ENCODE assay signal across 9 mouse cellular contexts in the genomic region with DNA sequence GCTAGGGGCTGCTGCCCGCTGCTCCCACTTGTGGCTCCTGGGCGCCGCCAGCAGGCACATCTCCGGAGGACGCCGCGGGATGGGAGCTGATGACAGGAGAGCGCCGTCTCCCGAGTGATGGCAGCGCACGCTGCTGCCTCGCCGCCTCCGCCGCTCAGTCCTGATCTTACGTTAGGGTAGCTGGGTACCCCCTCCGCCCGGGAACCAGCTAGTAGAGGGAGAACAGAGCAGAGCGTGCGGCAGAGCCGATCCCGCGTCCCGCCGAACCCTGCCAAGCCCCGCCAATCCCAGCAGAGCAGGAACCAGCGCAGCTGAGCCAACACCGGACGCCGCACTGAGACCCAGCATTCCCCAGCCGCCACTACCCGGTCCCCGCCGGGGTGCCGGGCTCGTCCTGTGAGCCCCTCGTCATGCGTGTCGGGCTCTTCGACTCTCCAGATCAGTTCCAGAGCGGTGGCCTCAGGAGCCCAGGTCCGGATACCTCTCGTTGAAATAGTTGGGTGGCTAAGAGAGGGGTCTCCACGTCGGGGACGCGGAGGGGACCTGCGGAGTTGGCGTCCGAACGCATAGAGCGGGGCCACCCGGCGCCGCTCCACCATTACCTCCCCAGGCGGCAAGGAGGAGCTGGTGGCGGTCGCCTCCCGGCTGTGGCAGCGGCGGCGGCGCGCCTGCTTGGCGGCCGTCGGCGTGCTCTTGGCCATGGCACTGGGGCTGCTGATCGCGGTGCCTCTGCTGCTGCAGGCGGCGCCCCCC. TPM values are rescaled to one million over a fixed set of nuclear protein-coding genes. Genes with fewer than 3 reads are reported as not detected.
A peak's percentile ranks its signal among the peaks of the same experiment; 100 is the strongest.
DNase-seq lines count a peak whose midpoint lies in the region; ATAC-seq and TF ChIP-seq lines count a peak whose summit lies in the region.
"Had no signal": no experiment of that assay in that cellular context is flagged by ENCODE, and none has a peak within 500 bp of the region (broad histone marks: within the 10 kb centered on the region; RNA-seq: fewer than 3 reads in every experiment).

A gene (plus strand): TSS at position 164 of the 753 bp plus-strand sequence.

- H3K36me3 ChIP-seq in hindbrain, embryonic 12.5 days, result no peaks in the 10 kb centered on the region
- H3K36me3 ChIP-seq in limb, embryonic 14.5 days (ENCODE audit: control insufficient read depth, insufficient read depth, low read length), result no peaks in the 10 kb centered on the region

- H3K27me3 ChIP-seq in hindbrain, embryonic 12.5 days, result peaks cover 95% of the 10 kb centered on the region
- peaks cover 76% of the 10 kb centered on the region for H3K27me3 ChIP-seq in limb, embryonic 14.5 days (ENCODE audit: control insufficient read depth, insufficient read depth, low read length)

- H3K4me3 ChIP-seq in hindbrain, embryonic 12.5 days, result peak within 1 kb of the TSS; percentile 36
- peak within 1 kb of the TSS; percentile 26 for H3K4me3 ChIP-seq in limb, embryonic 14.5 days (replicated peaks; ENCODE audit: low read length)

- peak within 1 kb of the TSS; percentile 29 for H3K9ac ChIP-seq in hindbrain, embryonic 12.5 days
- no peak within 1 kb of the TSS for H3K9ac ChIP-seq in limb, embryonic 14.5 days (ENCODE audit: low read depth, low read length, severe bottlenecking)

- no peak within 1 kb of the TSS for H3K27ac ChIP-seq in hindbrain, embryonic 12.5 days
- no peak within 1 kb of the TSS for H3K27ac ChIP-seq in limb, embryonic 14.5 days (replicated peaks; ENCODE audit: low read depth, low read length)

- WGBS in hindbrain, embryonic 12.5 days, result under 1% methylated on average over 70 of the region's 73 CpGs
- WGBS in limb, embryonic 14.5 days, result under 1% methylated on average over 43 of the region's 73 CpGs

- DNase-seq in kidney, postnatal 4 days, result peak; percentile 8 to 12
- no peak for DNase-seq in kidney, adult 9 months
- peak; percentile 49 for DNase-seq in embryo, embryonic 10.5 days (ENCODE audit: low spot score)
- no peak for DNase-seq in limb, embryonic 14.5 days (ENCODE audit: low spot score)
- peak; percentile 37 for DNase-seq in right cerebral cortex, postnatal 25 days
- DNase-seq in cerebellum, adult 9-11 months, result no peak
- no peak for DNase-seq in kidney, postnatal 36 days

- TF ChIP-seq POLR2A in limb, embryonic 14.5 days (IDR thresholded peaks at IDR 0.05; ENCODE audit: borderline replicate concordance, extremely low read depth, insufficient read depth, insufficient read length), result no peak

- ATAC-seq in hindbrain, embryonic 12.5 days (ENCODE audit: low FRiP score), result peak; percentile 53
- ATAC-seq in limb, embryonic 14.5 days (ENCODE audit: low FRiP score, low read depth), result no peak

- peaks cover 26% of the 10 kb centered on the region for H3K4me1 ChIP-seq in hindbrain, embryonic 12.5 days
- peaks cover 5% of the 10 kb centered on the region for H3K4me1 ChIP-seq in limb, embryonic 14.5 days (ENCODE audit: control insufficient read depth, insufficient read depth, low read length)

- H3K4me2 ChIP-seq in hindbrain, embryonic 12.5 days (replicated peaks), result peak within 1 kb of the TSS; percentile 65
- H3K4me2 ChIP-seq in limb, embryonic 14.5 days (replicated peaks; ENCODE audit: low read depth, low read length, severe bottlenecking), result peak within 1 kb of the TSS; percentile 47

- no peaks in the 10 kb centered on the region for H3K9me3 ChIP-seq in hindbrain, embryonic 12.5 days (replicated peaks)
- no peaks in the 10 kb centered on the region for H3K9me3 ChIP-seq in limb, embryonic 14.5 days (ENCODE audit: control insufficient read depth, low read length)

RNA-seq across cellular contexts. Expression of the gene that starts here (rescaled TPM):
- polyA plus RNA-seq in hindbrain, embryonic 12.5 days (2016; fragmentation: Nextera tagmentation; extraction: Ambion mirVana), result 2.7 and 3.3 TPM in 2 replicates
- 0.03 and 0.05 TPM in 2 replicates for polyA plus RNA-seq in limb, embryonic 14.5 days (2012; rRNA removed)
- polyA plus RNA-seq in limb, embryonic 14.5 days (2014; fragmentation: Nextera tagmentation; extraction: Ambion mirVana), result not detected in 2 replicates
- polyA plus RNA-seq: large intestine, adult 2 months had no signal

Comparison
In these comparisons a context has a peak if more than half of its experiments do, and no peak if none do; other contexts are left out.
1. DNase-seq: peak in kidney, postnatal 4 days (2 of 2), embryo, embryonic 10.5 days (single experiment) and right cerebral cortex, postnatal 25 days (single experiment); none in kidney, adult 9 months (single experiment), limb, embryonic 14.5 days (single experiment), cerebellum, adult 9-11 months (single experiment) and kidney, postnatal 36 days (0 of 2).